Mouse (Mus musculus): ENCODE results near the gene Olfr206. TPM values are rescaled to one million over a fixed set of nuclear protein-coding genes. Genes with fewer than 3 reads are reported as not detected.
"Not testable (repeated sequence)": the region's sequence is repeated elsewhere in the genome, so short reads cannot be mapped to it uniquely, and the experiment has no call there.

Gene Olfr206
- not detected in 2 replicates for total RNA-seq (2015)
- total RNA-seq (2017): not detected in 2 replicates

DNA sequence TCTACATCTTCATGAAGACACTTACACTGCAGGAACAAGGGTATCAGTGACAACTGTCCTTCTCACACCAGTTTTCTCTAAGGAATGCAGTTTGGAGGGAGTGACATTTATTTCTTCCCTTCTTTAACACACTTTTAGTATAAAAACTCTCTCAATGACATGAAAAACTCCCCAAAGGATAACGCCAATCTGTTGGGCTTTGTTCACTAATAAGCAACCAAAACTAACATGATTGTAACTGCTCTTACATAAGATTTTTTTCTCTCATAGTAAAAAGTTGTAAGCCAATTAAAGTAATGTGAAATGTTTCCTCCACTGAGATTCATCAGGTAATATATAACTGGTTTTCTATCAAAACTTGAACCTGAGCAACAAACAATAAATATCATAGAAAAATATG, at the start of gene Olfr206:
Gene Olfr206 (minus strand): TSS at position 101 of the 400 bp plus-strand sequence.
- no peak for ATAC-seq (ENCODE audit: poor library complexity, severe bottlenecking)

DNA sequence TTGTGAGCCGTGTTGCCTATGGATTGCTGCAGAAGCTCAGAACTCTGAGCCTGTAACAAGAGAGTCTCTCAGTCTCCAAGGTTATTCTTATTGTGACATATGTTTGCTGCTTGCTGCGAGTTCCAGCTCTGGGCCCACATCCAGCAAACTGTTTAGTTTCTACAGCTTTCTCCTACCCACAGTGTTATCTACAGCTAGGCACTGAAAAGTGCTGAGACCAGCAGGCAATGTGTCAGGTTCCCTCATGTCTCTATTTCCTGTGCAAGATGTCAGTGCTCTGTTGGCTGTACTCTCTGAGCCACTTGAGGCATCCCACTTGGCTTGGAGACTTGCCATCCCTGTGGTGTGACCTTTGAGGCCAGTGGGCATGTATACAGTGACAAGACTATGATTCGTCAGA, 44.3 kb upstream of the Olfr206 start:
- ATAC-seq (ENCODE audit: poor library complexity, severe bottlenecking): no peak

DNA sequence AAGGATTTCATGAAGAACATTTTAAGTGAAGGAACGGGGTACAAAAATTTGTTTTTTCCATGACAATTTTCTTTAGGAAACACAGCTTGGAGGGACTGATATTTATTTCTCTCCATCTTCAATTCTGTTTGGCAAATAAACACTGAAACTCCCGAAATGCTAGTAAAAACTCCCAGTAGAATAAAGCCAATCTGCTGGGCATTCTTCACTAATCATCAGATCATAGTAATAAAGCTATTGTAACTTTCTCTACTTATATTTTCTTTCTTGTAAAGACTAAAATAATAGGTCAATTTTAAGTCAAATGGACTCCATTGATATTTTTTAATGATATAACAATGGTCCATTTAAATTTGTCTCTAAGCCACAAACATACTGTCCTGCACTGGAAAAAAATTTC, 14.8 kb upstream of the Olfr206 start, which contains the start of gene Olfr209:
Gene Olfr209 (minus strand): TSS at position 101 of the 400 bp plus-strand sequence.
- ATAC-seq (ENCODE audit: poor library complexity, severe bottlenecking): no peak

DNA sequence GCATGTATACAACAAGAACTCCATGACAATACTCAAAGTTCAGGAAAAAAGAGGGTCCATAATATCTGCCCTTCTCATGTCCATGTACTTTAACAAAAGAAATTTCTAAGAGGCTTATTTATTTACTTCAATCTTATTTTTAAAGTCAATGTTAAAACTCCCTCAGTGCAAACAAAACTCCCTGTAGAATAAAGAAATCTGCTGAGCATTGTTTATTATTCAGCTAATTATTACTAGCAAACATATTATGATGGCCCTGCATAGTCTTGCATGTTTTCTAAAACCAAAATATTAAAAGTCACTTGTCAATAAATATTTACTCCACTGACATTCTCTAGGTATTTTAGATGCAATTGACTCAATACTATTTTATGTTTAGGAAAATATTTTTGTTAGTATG, 18.0 kb downstream of the Olfr206 start, which contains the start of gene Olfr205:
Gene Olfr205 (minus strand): TSS at position 101 of the 400 bp plus-strand sequence.
- no peak for ATAC-seq (ENCODE audit: poor library complexity, severe bottlenecking)

DNA sequence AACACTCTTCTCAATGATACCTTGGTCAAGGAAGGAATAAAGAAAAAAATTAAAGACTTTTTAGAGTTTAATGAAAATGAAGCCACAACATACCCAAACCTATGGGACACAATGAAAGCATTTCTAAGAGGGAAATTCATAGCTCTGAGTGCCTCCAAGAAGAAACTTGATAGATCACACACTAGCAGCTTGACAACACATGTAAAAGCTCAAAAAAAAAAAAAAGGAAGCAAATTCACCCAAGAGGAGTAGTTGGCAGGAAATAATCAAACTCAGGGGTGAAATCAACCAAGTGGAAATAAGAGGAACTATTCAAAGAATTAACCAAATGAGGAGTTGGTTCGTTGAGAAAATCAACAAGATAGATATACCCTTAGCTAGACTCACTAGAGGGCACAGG, 25.8 kb downstream of the Olfr206 start:
- not testable (repeated sequence) for ATAC-seq (ENCODE audit: poor library complexity, severe bottlenecking)

DNA sequence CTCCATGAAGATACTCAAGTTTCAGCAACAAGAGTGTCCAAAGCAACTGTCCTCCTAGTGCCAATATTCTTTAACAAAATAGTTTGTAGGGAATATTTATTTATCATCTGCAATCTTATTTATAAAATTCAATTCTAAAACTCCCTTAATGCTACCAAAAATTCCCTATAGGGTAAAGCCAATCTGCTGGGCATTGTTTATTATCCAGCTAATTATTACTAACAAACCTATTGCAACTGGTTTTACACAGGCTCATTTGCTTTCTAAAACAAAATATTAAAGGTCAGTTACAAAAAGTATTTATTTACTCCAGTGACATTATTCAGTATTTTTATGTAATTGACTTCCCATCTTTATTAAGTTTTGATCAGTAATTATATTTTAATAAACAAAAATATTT, 30.9 kb downstream of the Olfr206 start, which contains the start of gene Olfr204:
Gene Olfr204 (minus strand): TSS at position 101 of the 400 bp plus-strand sequence.
- no peak for ATAC-seq (ENCODE audit: poor library complexity, severe bottlenecking)

DNA sequence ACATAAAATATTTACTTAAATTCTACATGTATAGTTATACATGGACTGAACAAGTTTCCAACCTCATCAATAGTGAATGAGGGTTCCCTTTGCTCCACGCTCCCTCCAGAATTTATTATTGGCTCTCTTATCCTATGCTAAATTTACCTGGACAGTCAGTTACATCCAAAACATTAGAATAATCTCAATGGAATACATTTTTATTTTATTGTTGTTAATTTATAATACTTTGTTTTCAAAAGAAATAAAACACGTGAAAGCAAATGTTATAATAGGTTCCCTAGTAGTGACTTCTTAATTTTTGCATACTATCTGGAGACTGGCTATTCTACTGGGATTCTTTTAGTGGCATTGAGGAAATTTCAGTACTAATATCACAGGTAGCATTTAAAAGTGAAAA, 50.5 kb downstream of the Olfr206 start, which contains the start of gene Olfr203:
Gene Olfr203 (plus strand): TSS at position 301 of the 400 bp plus-strand sequence.
- no peak for ATAC-seq (ENCODE audit: poor library complexity, severe bottlenecking)

Other genes starting within 250 kb of the Olfr206 start
- gene Olfr193, start 237.4 kb downstream of the Olfr206 start, total RNA-seq (2015): not detected in 2 replicates
- not detected in 2 replicates for gene Olfr193, start 237.4 kb downstream of the Olfr206 start, total RNA-seq (2017)
- gene Olfr194, start 228.2 kb downstream of the Olfr206 start, total RNA-seq (2015): not detected in 2 replicates
- gene Olfr194, start 228.2 kb downstream of the Olfr206 start, total RNA-seq (2017): not detected in 2 replicates
- gene Olfr195, start 202.2 kb downstream of the Olfr206 start, total RNA-seq (2015): not detected in 2 replicates
- gene Olfr195, start 202.2 kb downstream of the Olfr206 start, total RNA-seq (2017): not detected in 2 replicates
- not detected in 2 replicates for gene Olfr196, start 178.8 kb downstream of the Olfr206 start, total RNA-seq (2015)
- not detected in 2 replicates for gene Olfr196, start 178.8 kb downstream of the Olfr206 start, total RNA-seq (2017)
- gene Olfr198, start 145.7 kb downstream of the Olfr206 start, total RNA-seq (2015): not detected in 2 replicates
- gene Olfr198, start 145.7 kb downstream of the Olfr206 start, total RNA-seq (2017): not detected in 2 replicates
- not detected in 2 replicates for gene Olfr199, start 129.5 kb downstream of the Olfr206 start, total RNA-seq (2015)
- not detected in 2 replicates for gene Olfr199, start 129.5 kb downstream of the Olfr206 start, total RNA-seq (2017)
- not detected in 2 replicates for gene Olfr201, start 76.6 kb downstream of the Olfr206 start, total RNA-seq (2015)
- gene Olfr201, start 76.6 kb downstream of the Olfr206 start, total RNA-seq (2017): not detected in 2 replicates
- not detected in 2 replicates for gene Olfr202, start 62.5 kb downstream of the Olfr206 start, total RNA-seq (2015)
- not detected in 2 replicates for gene Olfr202, start 62.5 kb downstream of the Olfr206 start, total RNA-seq (2017)
- not detected in 2 replicates for gene Olfr203, start 50.4 kb downstream of the Olfr206 start, total RNA-seq (2015)
- not detected in 2 replicates for gene Olfr203, start 50.4 kb downstream of the Olfr206 start, total RNA-seq (2017)
- not detected in 2 replicates for gene Olfr204, start 31.0 kb downstream of the Olfr206 start, total RNA-seq (2015)
- not detected in 2 replicates for gene Olfr204, start 31.0 kb downstream of the Olfr206 start, total RNA-seq (2017)
- not detected in 2 replicates for gene Olfr205, start 18.1 kb downstream of the Olfr206 start, total RNA-seq (2015)
- gene Olfr205, start 18.1 kb downstream of the Olfr206 start, total RNA-seq (2017): not detected in 2 replicates
- not detected in 2 replicates for gene Olfr209, start 14.7 kb upstream of the Olfr206 start, total RNA-seq (2015)
- not detected in 2 replicates for gene Olfr209, start 14.7 kb upstream of the Olfr206 start, total RNA-seq (2017)
- gene Gabrr3, start 58.1 kb upstream of the Olfr206 start, total RNA-seq (2015): not detected in 2 replicates
- not detected in 2 replicates for gene Gabrr3, start 58.1 kb upstream of the Olfr206 start, total RNA-seq (2017)
- 25.3 and 28.4 TPM in 2 replicates for gene Riox2, start 122.5 kb upstream of the Olfr206 start, total RNA-seq (2015)
- 32.2 and 54.4 TPM in 2 replicates for gene Riox2, start 122.5 kb upstream of the Olfr206 start, total RNA-seq (2017)